Mouse (Mus musculus): ENCODE measurements around the gene Aifm3.

GRCm38 (mm10) chr16:17452373-17452715 is 37.1 kb upstream of the Aifm3 start:
- TF ChIP-seq CTCF (IDR thresholded peaks at IDR 0.05; ENCODE audit: insufficient read depth, low read length), result no peak
- no peak for TF ChIP-seq POLR2A (IDR thresholded peaks at IDR 0.05; ENCODE audit: borderline replicate concordance, extremely low read depth, low read depth, low read length)

Data from lung, adult 2 months (tissue).